Mouse (Mus musculus): ENCODE measurements around the gene Zfp775.

GRCm38 (mm10) chr6:48596545-48597232 lies 5.2 kb upstream of the Zfp775 start:
- TF ChIP-seq ZC3H11A (IDR thresholded peaks at IDR 0.05; ENCODE audit: borderline replicate concordance, low read depth, low read length) (no peak), MAFK (IDR thresholded peaks at IDR 0.05; ENCODE audit: insufficient read depth, low read depth, low read length) (no peak)

Data from ES-E14 (cell line).